Mouse (Mus musculus) midbrain, postnatal 0 days (tissue): ENCODE results near the gene Lars2. TPM values are rescaled to one million over a fixed set of nuclear protein-coding genes. Genes with fewer than 3 reads are reported as not detected.
A peak's percentile ranks its signal among the peaks of the same experiment; 100 is the strongest.

Source experiments
- ATAC-seq: fragments of 200-750 bp; cut with Nextera tagmentation; 2 replicates; pipeline ENCODE4 v1.8.0; 2017; ENCODE audit warnings: moderate number of reproducible peaks, mild to moderate bottlenecking, moderate TSS enrichment, moderate library complexity; ENCODE audit not compliant: low FRiP score
- DNase-seq: peaks from one replicate; pipeline ENCODE4 v3.0.0-alpha.2; 2015; ENCODE audit warnings: low spot score
- H3K27ac ChIP-seq: fragments of 300-500 bp; sonication (generic); 2 replicates; pipeline ENCODE4 v1.5.1; 2014; ENCODE audit warnings: low read depth, mild to moderate bottlenecking, low read length, mixed read lengths
- H3K27me3 ChIP-seq: fragments of 300-500 bp; sonication (generic); 2 replicates; pipeline ENCODE4 v1.6.1; 2014; ENCODE audit warnings: low read length, control low read depth, mixed read lengths; ENCODE audit not compliant: insufficient read depth
- H3K36me3 ChIP-seq: fragments of 300-500 bp; sonication (generic); 2 replicates; pipeline ENCODE4 v1.6.1; 2014; ENCODE audit warnings: low read length, control low read depth, mixed read lengths; ENCODE audit not compliant: insufficient read depth
- H3K4me1 ChIP-seq: fragments of 300-500 bp; sonication (generic); 2 replicates; pipeline ENCODE4 v1.6.1; 2014; ENCODE audit warnings: mild to moderate bottlenecking, control low read depth, antibody characterized with exemption, low read length, mixed read lengths; ENCODE audit not compliant: insufficient read depth
- H3K4me2 ChIP-seq: fragments of 300-500 bp; sonication (generic); 2 replicates; pipeline ENCODE4 v1.6.1; 2014; ENCODE audit warnings: low read depth, mild to moderate bottlenecking, low read length, mixed read lengths; ENCODE audit not compliant: poor library complexity, severe bottlenecking
- H3K4me3 ChIP-seq: fragments of 300-500 bp; sonication (generic); 2 replicates; pipeline ENCODE4 v1.5.1; 2014; ENCODE audit warnings: low read depth, mild to moderate bottlenecking, low read length, moderate library complexity
- H3K9ac ChIP-seq: fragments of 300-500 bp; sonication (generic); replicated peaks from 2 replicates; pipeline ENCODE4 v1.6.1; 2014; ENCODE audit warnings: mild to moderate bottlenecking, low read length, moderate library complexity, mixed read lengths; ENCODE audit not compliant: poor library complexity, severe bottlenecking
- H3K9me3 ChIP-seq: fragments of 300-500 bp; sonication (generic); 2 replicates; pipeline ENCODE4 v1.6.1; 2016; ENCODE audit warnings: low read length, control low read depth
- CTCF ChIP-seq: IDR thresholded peaks from 2 replicates; pipeline ENCODE4 v1.5.1; 2016; ENCODE audit warnings: antibody characterized with exemption, mild to moderate bottlenecking
- whole genome bisulfite sequencing: fragments of 180-500 bp; shearing (Covaris S2); extraction: QIAGEN DNeasy Blood & Tissue Kit; methylation state at CpG from one replicate; pipeline ENCODE4 v1.1.7; 2014; 5-methylcytosine and 5-hydroxymethylcytosine counted together
- polyA plus RNA-seq: library from polyadenylated mRNA; unstranded; fragments of >200 nt; fragmentation: Nextera tagmentation; extraction: Ambion mirVana; gene quantifications from 2 replicates; pipeline ENCODE4 v1.2.1, GENCODE M21; 2015
- total RNA-seq: library from RNA; depleted of rRNA; stranded (reverse); fragments of >200 nt; gene quantifications from 2 replicates; pipeline ENCODE4 v1.2.3, GENCODE M21; 2014

The Lars2 gene
- total and polyA plus RNA-seq, 2 experiments from 2014 or later: 11.9 to 930 TPM

DNA sequence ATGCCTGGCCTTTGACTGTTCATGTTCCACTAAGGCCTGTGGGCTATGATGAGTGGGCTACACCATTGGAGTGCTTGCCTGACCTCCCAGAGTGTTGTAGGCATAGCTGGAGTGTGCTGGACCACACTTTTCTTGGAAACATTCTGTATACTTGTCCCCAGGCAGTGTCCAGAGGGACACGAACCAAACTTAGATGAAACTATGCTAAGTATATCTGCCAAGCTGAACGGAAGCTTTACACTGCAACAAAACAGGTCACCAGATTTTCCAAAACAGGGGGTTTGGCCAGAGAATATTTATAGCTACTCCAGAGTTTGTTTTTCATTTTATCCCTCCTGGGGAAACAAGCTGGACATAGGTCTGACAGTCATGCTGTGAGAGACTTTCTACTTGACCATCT is 122.3 kb downstream of the Lars2 start:
- 90% methylated on average over 2 of the region's 2 CpGs for WGBS
- H3K4me3 ChIP-seq: no peak overlapping the region
- TF ChIP-seq CTCF: no peak
- no peaks in the 10 kb centered on the region for H3K36me3 ChIP-seq
- DNase-seq: no peak
- no peaks in the 10 kb centered on the region for H3K9me3 ChIP-seq
- no peak for ATAC-seq
- no peak overlapping the region for H3K9ac ChIP-seq
- H3K27me3 ChIP-seq: no peaks in the 10 kb centered on the region
- H3K4me1 ChIP-seq: peaks cover 6% of the 10 kb centered on the region; the same call in 1 of the 2 replicates
- H3K27ac ChIP-seq: no peak overlapping the region
- no peak overlapping the region for H3K4me2 ChIP-seq

- DNase-seq (no peak), ATAC-seq (no peak)
- H3K4me3 ChIP-seq: no peak overlapping the region
- H3K9ac ChIP-seq: no peak overlapping the region
- H3K36me3 ChIP-seq: no peaks in the 10 kb centered on the region
- peaks cover 6% of the 10 kb centered on the region; the same call in 1 of the 2 replicates for H3K4me1 ChIP-seq
- H3K9me3 ChIP-seq: no peaks in the 10 kb centered on the region
- H3K27me3 ChIP-seq: no peaks in the 10 kb centered on the region
- H3K27ac ChIP-seq: no peak overlapping the region
- no peak overlapping the region for H3K4me2 ChIP-seq
- 78% methylated on average over 9 of the region's 9 CpGs for WGBS
- no peak for TF ChIP-seq CTCF
These were observed 123.1 kb downstream of the Lars2 start for GRCm38 (mm10) chr9:123489727-123490343.

DNA sequence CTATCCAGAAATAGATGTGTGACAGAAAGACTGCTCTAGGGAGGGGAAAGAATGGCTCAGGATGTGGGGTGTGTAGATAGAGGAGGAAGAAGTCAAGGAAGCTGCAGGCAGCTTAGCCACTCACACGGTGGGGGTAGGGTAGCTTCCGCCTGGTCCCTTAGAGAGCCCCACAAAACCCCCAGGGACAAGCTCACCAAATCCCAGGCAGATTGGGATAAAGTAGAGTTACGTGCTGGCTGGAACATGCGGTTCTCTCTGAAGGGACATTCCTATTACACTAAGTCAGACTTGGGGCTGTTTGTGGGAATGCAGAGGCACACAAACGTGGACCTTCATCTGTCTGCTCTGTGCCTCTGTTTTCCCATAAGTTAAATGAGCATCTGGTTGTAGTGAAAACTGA is 124.2 kb downstream of the Lars2 start:
- peaks cover 6% of the 10 kb centered on the region; the same call in 1 of the 2 replicates for H3K4me1 ChIP-seq
- TF ChIP-seq CTCF: no peak
- no peaks in the 10 kb centered on the region for H3K27me3 ChIP-seq
- DNase-seq (no peak), ATAC-seq (no peak)
- no peak overlapping the region for H3K4me3 ChIP-seq
- H3K9ac ChIP-seq: no peak overlapping the region
- no peaks in the 10 kb centered on the region for H3K9me3 ChIP-seq
- H3K4me2 ChIP-seq: no peak overlapping the region
- H3K36me3 ChIP-seq: no peaks in the 10 kb centered on the region
- no peak overlapping the region for H3K27ac ChIP-seq
- WGBS: 75% methylated on average over 5 of the region's 5 CpGs

GRCm38 (mm10) chr9:123491917-123492585 is 125.3 kb downstream of the Lars2 start:
- Histone ChIP-seq H3K4me3 (no peak overlapping the region), H3K4me1 (peaks cover 6% of the 10 kb centered on the region; the same call in 1 of the 2 replicates), H3K27me3 (no peaks in the 10 kb centered on the region), H3K36me3 (no peaks in the 10 kb centered on the region), H3K9me3 (no peaks in the 10 kb centered on the region), H3K9ac (no peak overlapping the region), H3K27ac (no peak overlapping the region), H3K4me2 (no peak overlapping the region)
- DNase-seq (peak; percentile 71), ATAC-seq (peak; percentile 60)
- WGBS: 60% methylated on average over 9 of the region's 9 CpGs
- no peak for TF ChIP-seq CTCF

GRCm38 (mm10) chr9:123496665-123497064 is 129.9 kb downstream of the Lars2 start:
- 31% methylated on average over 13 of the region's 13 CpGs for WGBS
- ATAC-seq: no peak
- H3K27ac ChIP-seq: no peak overlapping the region
- no peak overlapping the region for H3K9ac ChIP-seq
- peaks cover 6% of the 10 kb centered on the region; the same call in 1 of the 2 replicates for H3K4me1 ChIP-seq
- H3K36me3 ChIP-seq: no peaks in the 10 kb centered on the region
- no peak for TF ChIP-seq CTCF
- no peak for DNase-seq
- H3K4me2 ChIP-seq: 0 out of 2 replicates have a peak overlapping the region, but pooled peaks have one; percentile 9
- no peaks in the 10 kb centered on the region for H3K27me3 ChIP-seq
- H3K4me3 ChIP-seq: no peak overlapping the region
- H3K9me3 ChIP-seq: no peaks in the 10 kb centered on the region

- Histone ChIP-seq H3K27me3 (no peaks in the 10 kb centered on the region), H3K36me3 (no peaks in the 10 kb centered on the region), H3K4me1 (no peaks in the 10 kb centered on the region), H3K4me3 (no peak overlapping the region), H3K9ac (no peak overlapping the region), H3K27ac (no peak overlapping the region), H3K9me3 (no peaks in the 10 kb centered on the region), H3K4me2 (no peak overlapping the region)
- TF ChIP-seq CTCF: no peak
- no peak for DNase-seq
- 86% methylated on average over 5 of the region's 5 CpGs for WGBS
- no peak for ATAC-seq
These were observed 131.2 kb downstream of the Lars2 start for GRCm38 (mm10) chr9:123497906-123498305.
